Mouse (Mus musculus) stomach, postnatal 0 days (tissue): ENCODE data around the gene Casp2. TPM values are rescaled to one million over a fixed set of nuclear protein-coding genes. Genes with fewer than 3 reads are reported as not detected.
A peak's percentile ranks its signal among the peaks of the same experiment; 100 is the strongest.

Experiments
- ATAC-seq: fragments of 200-750 bp; cut with Nextera tagmentation; 2 replicates; pipeline ENCODE4 v1.8.0; 2017; ENCODE audit not compliant: low FRiP score, low TSS enrichment
- DNase-seq: peaks from one replicate; pipeline ENCODE4 v3.0.0-alpha.2; 2016; ENCODE audit warnings: low spot score
- H3K27ac ChIP-seq: fragments of 300-500 bp; sonication (generic); replicated peaks from 2 replicates; pipeline ENCODE4 v1.5.1; 2014; ENCODE audit warnings: mild to moderate bottlenecking, control low read depth
- H3K27me3 ChIP-seq: fragments of 300-500 bp; sonication (generic); 2 replicates; pipeline ENCODE4 v1.6.1; 2014; ENCODE audit warnings: low read length; ENCODE audit not compliant: control insufficient read depth, insufficient read depth
- H3K36me3 ChIP-seq: fragments of 300-500 bp; sonication (generic); 2 replicates; pipeline ENCODE4 v1.6.1; 2014; ENCODE audit warnings: low read length, mixed read lengths; ENCODE audit not compliant: control insufficient read depth, insufficient read depth
- H3K4me1 ChIP-seq: fragments of 300-500 bp; sonication (generic); replicated peaks from 2 replicates; pipeline ENCODE4 v1.6.1; 2014; ENCODE audit warnings: antibody characterized with exemption; ENCODE audit not compliant: control insufficient read depth, insufficient read depth
- H3K4me2 ChIP-seq: fragments of 300-500 bp; sonication (generic); replicated peaks from 2 replicates; pipeline ENCODE4 v1.6.1; 2014; ENCODE audit warnings: low read depth, mild to moderate bottlenecking, control low read depth, moderate library complexity
- H3K4me3 ChIP-seq: fragments of 300-500 bp; sonication (generic); 2 replicates; pipeline ENCODE4 v1.5.1; 2014; ENCODE audit warnings: low read depth, low read length, control low read depth
- H3K9ac ChIP-seq: fragments of 300-500 bp; sonication (generic); 2 replicates; pipeline ENCODE4 v1.6.1; 2014; ENCODE audit warnings: mild to moderate bottlenecking, low read length, control low read depth, mixed read lengths
- H3K9me3 ChIP-seq: fragments of 300-500 bp; sonication (generic); 2 replicates; pipeline ENCODE4 v1.6.1; 2016; ENCODE audit warnings: low read length; ENCODE audit not compliant: control insufficient read depth
- CTCF ChIP-seq: IDR thresholded peaks from 2 replicates; pipeline ENCODE4 v1.5.1; 2016; ENCODE audit warnings: antibody characterized with exemption, low read depth, mild to moderate bottlenecking, moderate library complexity
- EP300 ChIP-seq: optimal IDR thresholded peaks from 2 replicates; pipeline ENCODE3; 2016; ENCODE audit warnings: antibody characterized with exemption
- WGBS: fragments of 180-500 bp; shearing (Covaris S2); extraction: QIAGEN DNeasy Blood & Tissue Kit; methylation state at CpG from one replicate; pipeline ENCODE4 v1.1.7; 2014; 5-methylcytosine and 5-hydroxymethylcytosine counted together
- polyA plus RNA-seq: library from polyadenylated mRNA; unstranded; fragments of >200 nt; fragmentation: Nextera tagmentation; extraction: Ambion mirVana; gene quantifications from 2 replicates; pipeline ENCODE4 v1.2.1, GENCODE M21; 2015

Gene Casp2
- polyA plus RNA-seq, 1 experiment from 2014 or later: 20.2 TPM

DNA sequence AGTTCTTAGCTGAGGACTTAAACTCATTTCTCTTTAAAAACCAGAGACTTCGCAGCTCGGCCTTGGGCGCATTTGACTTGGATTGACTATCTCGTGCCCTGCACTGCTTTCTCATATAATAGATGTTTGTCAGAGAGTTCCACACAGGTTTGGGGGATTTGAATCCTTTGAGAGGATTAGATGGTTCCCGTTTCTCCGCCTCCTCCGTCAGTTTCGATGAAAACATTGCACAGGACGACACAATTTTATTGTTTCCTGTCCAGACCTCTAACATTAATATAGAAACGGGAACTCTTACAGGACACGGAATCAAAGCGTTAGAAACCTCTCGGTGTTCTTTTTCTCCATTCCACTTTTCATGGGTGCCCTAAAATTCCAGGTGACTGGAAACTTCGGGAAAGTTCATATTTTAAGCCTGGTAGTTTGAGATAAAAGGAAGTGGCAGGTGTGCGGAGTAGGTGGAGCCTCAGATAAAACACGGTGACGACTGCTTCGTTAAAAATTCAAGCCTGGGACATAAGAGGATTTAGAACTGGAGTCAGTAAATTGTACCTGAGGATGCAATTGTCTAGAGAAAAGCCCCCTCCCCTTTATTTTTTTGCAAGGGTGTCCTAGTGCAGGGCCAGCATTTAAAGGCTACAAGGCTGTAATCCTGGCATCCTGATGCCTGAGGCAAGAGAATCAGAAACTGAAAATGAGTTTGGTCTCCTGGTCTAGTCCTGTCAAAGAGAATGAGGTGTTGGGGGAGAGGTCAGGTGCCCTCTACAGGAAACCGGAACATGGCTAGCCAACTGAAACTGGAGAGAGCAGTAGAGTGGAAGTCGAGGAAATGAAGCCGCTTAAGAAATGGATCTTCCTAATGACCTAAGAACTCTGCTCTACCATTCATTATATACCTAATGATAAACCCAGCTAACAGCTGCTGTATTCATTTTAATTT is 876 bp downstream of the Casp2 start:
- peak overlapping the region; percentile 86 for H3K4me3 ChIP-seq
- peak overlapping the region; percentile 91 for H3K9ac ChIP-seq
- peaks cover 12% of the 10 kb centered on the region for H3K36me3 ChIP-seq
- H3K9me3 ChIP-seq: no peaks in the 10 kb centered on the region
- TF ChIP-seq CTCF (0 out of 2 replicates have a peak, but pooled peaks have one; percentile 15), EP300 (no peak)
- no peaks in the 10 kb centered on the region for H3K27me3 ChIP-seq
- no peaks in the 10 kb centered on the region for H3K4me1 ChIP-seq
- peak overlapping the region; percentile 96 for H3K27ac ChIP-seq
- DNase-seq: peak; percentile 45
- no peak for ATAC-seq
- under 1% methylated on average over 21 of the region's 21 CpGs for WGBS
- peak overlapping the region; percentile 88 for H3K4me2 ChIP-seq

DNA sequence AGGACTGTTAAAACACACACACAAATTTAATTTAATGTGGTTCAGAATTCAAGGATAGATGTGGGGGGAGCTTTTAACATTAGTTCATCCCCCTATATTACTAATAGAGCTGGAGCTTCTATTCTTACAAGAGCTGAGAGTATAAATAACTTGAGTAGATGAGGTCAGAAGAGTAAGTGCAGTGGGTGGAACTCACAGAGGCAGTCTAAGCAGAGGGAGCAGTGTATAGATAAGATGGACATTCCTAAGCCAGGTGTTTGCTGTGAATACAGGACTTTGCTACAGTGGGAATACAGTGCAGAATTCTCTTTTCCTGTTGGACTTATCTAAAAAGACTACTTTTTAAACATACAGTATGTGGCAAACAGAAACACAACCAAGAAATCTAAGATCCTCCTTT is 6.0 kb downstream of the Casp2 start:
- H3K36me3 ChIP-seq: peaks cover 27% of the 10 kb centered on the region
- no peak for TF ChIP-seq CTCF
- TF ChIP-seq EP300: no peak

GRCm38 (mm10) chr6:42276151-42276550 is 11.4 kb downstream of the Casp2 start:
- Histone ChIP-seq H3K27ac (no peak overlapping the region), H3K4me1 (no peaks in the 10 kb centered on the region), H3K9ac (no peak overlapping the region), H3K4me3 (no peak overlapping the region), H3K36me3 (peaks cover 40% of the 10 kb centered on the region), H3K4me2 (no peak overlapping the region), H3K27me3 (no peaks in the 10 kb centered on the region), H3K9me3 (no peaks in the 10 kb centered on the region)
- no peak for TF ChIP-seq EP300
- no peak for TF ChIP-seq CTCF
- DNase-seq (no peak), ATAC-seq (no peak)
- WGBS: 42% methylated on average over 2 of the region's 2 CpGs

More for the DNA sequence above, 6.0 kb downstream of the Casp2 start:
- ATAC-seq: peak; percentile 45; the same call in 1 of the 2 replicates
- no peak for DNase-seq
- H3K9me3 ChIP-seq: no peaks in the 10 kb centered on the region
- no peak overlapping the region for H3K4me3 ChIP-seq
- H3K27me3 ChIP-seq: no peaks in the 10 kb centered on the region
- H3K27ac ChIP-seq: no peak overlapping the region
- no peak overlapping the region for H3K4me2 ChIP-seq
- H3K4me1 ChIP-seq: no peaks in the 10 kb centered on the region
- no peak overlapping the region for H3K9ac ChIP-seq

GRCm38 (mm10) chr6:42282865-42283528 is 18.2 kb downstream of the Casp2 start:
- Histone ChIP-seq H3K27me3 (no peaks in the 10 kb centered on the region), H3K36me3 (peaks cover 22% of the 10 kb centered on the region), H3K4me3 (no peak overlapping the region), H3K9me3 (no peaks in the 10 kb centered on the region), H3K4me2 (no peak overlapping the region), H3K27ac (no peak overlapping the region), H3K4me1 (no peaks in the 10 kb centered on the region), H3K9ac (no peak overlapping the region)
- 0 out of 2 replicates have a peak, but pooled peaks have one; percentile 38 for ATAC-seq
- WGBS: 72% methylated on average over 5 of the region's 5 CpGs
- TF ChIP-seq CTCF (no peak), EP300 (no peak)
- no peak for DNase-seq

- H3K4me2 ChIP-seq: no peak within 1 kb of the TSS
- H3K4me1 ChIP-seq: no peaks in the 10 kb centered on the region
- DNase-seq (no peak), ATAC-seq (no peak)
- H3K9me3 ChIP-seq: no peaks in the 10 kb centered on the region
- no peak within 1 kb of the TSS for H3K9ac ChIP-seq
- no peak within 1 kb of the TSS for H3K4me3 ChIP-seq
- no peak for TF ChIP-seq EP300
- no peak for TF ChIP-seq CTCF
- H3K27me3 ChIP-seq: no peaks in the 10 kb centered on the region
- no peak within 1 kb of the TSS for H3K27ac ChIP-seq
- H3K36me3 ChIP-seq: peaks cover 7% of the 10 kb centered on the region; the same call in 1 of the 2 replicates
- 72% methylated on average over 3 of the region's 5 CpGs for WGBS
Observed at GRCm38 (mm10) chr6:42286448-42286847, 21.7 kb downstream of the Casp2 start, which contains the start of gene Clcn1. Gene Clcn1 (plus strand): TSS chr6:42286685.
